8 mouse cellular contexts compared by ENCODE assay signal in the genomic region with DNA sequence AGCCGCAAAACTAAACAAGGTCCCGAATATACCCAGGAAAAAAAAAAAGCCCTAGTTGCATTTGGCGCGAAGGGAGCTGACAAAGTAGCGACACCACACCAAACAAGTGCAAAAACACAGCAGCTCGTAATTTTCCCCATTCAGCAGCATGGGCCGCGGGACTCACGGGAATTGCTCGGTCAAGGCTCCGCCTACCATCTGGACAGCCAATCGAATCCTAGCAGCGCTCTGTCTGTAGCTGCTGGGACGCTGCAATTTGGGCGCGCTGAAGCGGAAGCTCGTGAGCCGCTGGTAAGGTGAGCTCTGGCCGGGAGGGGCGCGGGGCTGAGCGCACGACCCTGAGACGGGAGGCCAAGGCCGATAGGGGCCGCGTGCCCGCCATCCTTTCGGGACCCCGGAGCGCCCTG. TPM values are rescaled to one million over a fixed set of nuclear protein-coding genes. Genes with fewer than 3 reads are reported as not detected.
DNase-seq lines count a peak whose midpoint lies in the region; ATAC-seq and TF ChIP-seq lines count a peak whose summit lies in the region.

A gene (plus strand): TSS at position 231 of the 407 bp plus-strand sequence.

- WGBS in hindbrain, embryonic 10.5 days, result under 1% methylated on average over 32 of the region's 32 CpGs
- WGBS in lung, postnatal 0 days, result under 1% methylated on average over 31 of the region's 32 CpGs

- peak within 1 kb of the TSS; percentile 68 for H3K4me3 ChIP-seq in hindbrain, embryonic 10.5 days
- H3K4me3 ChIP-seq in lung, postnatal 0 days (ENCODE audit: low read depth, low read length), result peak within 1 kb of the TSS; percentile 78

- peak within 1 kb of the TSS; percentile 52 for H3K9ac ChIP-seq in lung, postnatal 0 days (replicated peaks; ENCODE audit: low read depth)

- H3K36me3 ChIP-seq in hindbrain, embryonic 10.5 days, result peaks cover 18% of the 10 kb centered on the region
- H3K36me3 ChIP-seq in lung, postnatal 0 days (ENCODE audit: insufficient read depth, low read length), result 0 out of 2 replicates have a peak, but pooled peaks cover 3% of the 10 kb centered on the region

- peak; percentile 93 for DNase-seq in MN1 (ENCODE audit: low spot score)
- DNase-seq in cerebellum, adult 9-10 months, result peak; percentile 87
- peak; percentile 92 for DNase-seq in hindbrain, embryonic 10.5 days (ENCODE audit: low spot score)
- peak; percentile 87 for DNase-seq in layer of hippocampus, adult 9-11 months
- peak; percentile 94 for DNase-seq in lung, postnatal 0 days (ENCODE audit: low spot score)
- peak; percentile 69 for DNase-seq in ovary, postnatal 14 days (ENCODE audit: low spot score)
- DNase-seq in thymus, postnatal 14 days, result peak; percentile 92

- H3K9me3 ChIP-seq in hindbrain, embryonic 10.5 days, result no peaks in the 10 kb centered on the region
- H3K9me3 ChIP-seq in lung, postnatal 0 days (ENCODE audit: low read length), result no peaks in the 10 kb centered on the region

- no peak for TF ChIP-seq EP300 in lung, postnatal 0 days (IDR thresholded peaks at IDR 0.05)

- H3K4me2 ChIP-seq in lung, postnatal 0 days (replicated peaks; ENCODE audit: low read depth, low read length), result peak within 1 kb of the TSS; percentile 68

- ATAC-seq in frontal cortex, adult (ENCODE audit: low TSS enrichment), result peak; percentile 100
- peak; percentile 100 for ATAC-seq in lung, postnatal 0 days

- TF ChIP-seq CTCF in lung, postnatal 0 days (IDR thresholded peaks at IDR 0.05), result peak; percentile 42

- H3K27ac ChIP-seq in hindbrain, embryonic 10.5 days, result peak within 1 kb of the TSS; percentile 91
- 0 out of 2 replicates have a peak within 1 kb of the TSS, but pooled peaks have one; percentile 21 for H3K27ac ChIP-seq in lung, postnatal 0 days (ENCODE audit: low read length)

- peaks cover 13% of the 10 kb centered on the region for H3K4me1 ChIP-seq in hindbrain, embryonic 10.5 days (replicated peaks)
- no peaks in the 10 kb centered on the region for H3K4me1 ChIP-seq in lung, postnatal 0 days (ENCODE audit: insufficient read depth, low read depth, low read length)

- H3K27me3 ChIP-seq in hindbrain, embryonic 10.5 days (ENCODE audit: insufficient read depth, poor library complexity, severe bottlenecking), result no peaks in the 10 kb centered on the region
- no peaks in the 10 kb centered on the region for H3K27me3 ChIP-seq in lung, postnatal 0 days (replicated peaks; ENCODE audit: insufficient read depth, low read length)

RNA-seq across cellular contexts. Expression of the gene that starts here (rescaled TPM):
- polyA plus RNA-seq in hindbrain, embryonic 10.5 days (2016; fragmentation: Nextera tagmentation; extraction: Ambion mirVana), result 20.1 and 20.3 TPM in 2 replicates
- 44.3 and 48.8 TPM in 2 replicates for polyA plus RNA-seq in lung, postnatal 0 days (2015; fragmentation: Nextera tagmentation; extraction: Ambion mirVana)

Comparison
In these comparisons a context has a peak if more than half of its experiments do, and no peak if none do; other contexts are left out.
1. Peak in every context shown above with its lines: DNase-seq, ATAC-seq, H3K4me3 ChIP-seq and H3K27ac ChIP-seq.